In the genomic region with DNA sequence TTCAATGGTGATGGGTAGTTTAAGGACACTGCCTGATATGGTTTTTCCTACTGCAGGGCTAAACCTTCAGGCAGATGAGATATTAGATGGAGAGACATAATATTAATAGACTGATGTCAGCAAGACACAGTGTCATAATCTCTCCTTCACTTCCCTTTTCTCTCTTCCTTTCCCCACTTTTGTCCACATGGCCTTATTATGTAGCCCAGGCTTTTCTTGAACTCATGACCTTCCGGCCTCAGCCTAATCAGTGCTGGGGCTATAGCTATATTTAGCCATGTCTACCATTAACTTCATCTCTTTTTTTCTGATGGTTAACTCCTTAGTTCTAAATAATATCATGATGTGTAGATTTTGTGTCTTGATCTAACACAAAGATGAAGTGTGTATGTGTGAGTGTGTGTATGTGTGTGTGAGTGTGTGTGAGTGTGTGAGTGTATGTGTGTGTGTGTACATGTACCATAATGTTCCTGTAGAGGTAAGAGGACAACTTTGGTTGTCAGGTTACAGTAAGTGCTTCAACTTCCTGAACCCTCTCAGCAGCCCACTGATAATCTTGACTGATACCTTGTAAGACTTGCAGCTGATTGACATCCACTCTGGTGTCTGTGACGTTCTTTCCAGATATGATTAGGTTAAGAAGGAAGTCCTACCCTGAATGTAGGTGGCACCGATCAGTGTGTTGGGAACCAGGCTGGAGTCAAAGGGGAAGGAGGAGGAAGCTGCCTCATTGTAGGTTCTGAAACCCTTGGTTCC, we compare ENCODE assay signal across 18 mouse cellular contexts.
"Had no signal": no experiment of that assay in that cellular context is flagged by ENCODE, and none has a peak within 500 bp of the region (broad histone marks: within the 10 kb centered on the region; RNA-seq: fewer than 3 reads in every experiment).

No protein-coding gene starts in this region.

- H3K27me3 ChIP-seq: lung, embryonic 15.5 days; megakaryocyte, embryonic 14.5 days; midbrain, embryonic 13.5 days; midbrain, embryonic 15.5 days; neural tube, embryonic 12.5 days; stomach, embryonic 15.5 days had no signal

- H3K4me2 ChIP-seq: lung, embryonic 15.5 days; midbrain, embryonic 11.5 days; midbrain, embryonic 13.5 days; midbrain, embryonic 15.5 days; neural tube, embryonic 12.5 days; stomach, embryonic 15.5 days had no signal

- H3K9ac ChIP-seq: liver, postnatal 0 days; lung, embryonic 15.5 days; midbrain, embryonic 13.5 days; midbrain, embryonic 15.5 days; neural tube, embryonic 12.5 days; stomach, embryonic 15.5 days had no signal

- H3K36me3 ChIP-seq: lung, embryonic 15.5 days; midbrain, embryonic 13.5 days; midbrain, embryonic 15.5 days; neural tube, embryonic 12.5 days; stomach, embryonic 15.5 days had no signal

- DNase-seq: liver, postnatal 0 days; lung, adult 2 months; lung, postnatal 14 days; lung, postnatal 36 days; right cerebral cortex, postnatal 14 days; thymus, adult 2 months; thymus, postnatal 25 days; thymus, postnatal 4 days had no signal

- H3K4me1 ChIP-seq: lung, embryonic 15.5 days; midbrain, embryonic 13.5 days; midbrain, embryonic 15.5 days; neural tube, embryonic 12.5 days; stomach, embryonic 15.5 days had no signal

- H3K4me3 ChIP-seq: lung, embryonic 15.5 days; megakaryocyte, embryonic 14.5 days; midbrain, embryonic 13.5 days; midbrain, embryonic 15.5 days; neural tube, embryonic 12.5 days; stomach, embryonic 15.5 days had no signal

- ATAC-seq: liver, postnatal 0 days; lung, postnatal 0 days; midbrain, embryonic 13.5 days; midbrain, embryonic 15.5 days had no signal

- H3K9me3 ChIP-seq: lung, embryonic 15.5 days; megakaryocyte, embryonic 14.5 days; midbrain, embryonic 13.5 days; midbrain, embryonic 15.5 days; stomach, embryonic 15.5 days had no signal

- H3K27ac ChIP-seq: lung, embryonic 15.5 days; macrophage; midbrain, embryonic 13.5 days; midbrain, embryonic 15.5 days; neural tube, embryonic 12.5 days; stomach, embryonic 15.5 days; stomach, postnatal 0 days had no signal
